Mouse (Mus musculus): ENCODE measurements around the gene Uggt2. TPM values are rescaled to one million over a fixed set of nuclear protein-coding genes. Genes with fewer than 3 reads are reported as not detected.
"Not testable (repeated sequence)": the region's sequence is repeated elsewhere in the genome, so short reads cannot be mapped to it uniquely, and the experiment has no call there.

Gene Uggt2
- polyA plus RNA-seq, 1 experiment from 2014 or later = 1.0 TPM

DNA sequence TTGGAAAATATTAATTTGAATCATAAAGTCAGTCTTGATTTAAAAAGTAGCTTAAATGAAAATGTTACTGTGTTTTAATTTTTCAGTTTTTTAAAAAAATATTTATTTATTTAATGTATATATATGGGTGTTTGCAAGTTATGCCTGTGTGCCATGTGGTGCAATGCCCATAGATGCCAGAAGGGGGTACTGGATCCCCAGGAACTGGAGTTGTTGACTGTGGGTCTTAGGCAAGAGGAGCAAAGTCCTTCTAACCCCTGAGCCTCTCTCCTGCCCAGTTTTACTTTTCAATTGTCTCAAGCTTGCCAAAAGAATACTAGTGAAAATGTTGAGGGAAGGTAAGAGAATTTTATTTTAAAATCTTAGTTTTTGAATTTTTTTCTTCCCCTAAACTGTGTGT lies 95.9 kb downstream of the Uggt2 start:
- no peak overlapping the region for H3K4me3 ChIP-seq (replicated peaks)
- no peaks in the 10 kb centered on the region for H3K36me3 ChIP-seq (replicated peaks)
- H3K4me1 ChIP-seq (replicated peaks) = peaks cover 14% of the 10 kb centered on the region
- H3K27me3 ChIP-seq = no peaks in the 10 kb centered on the region
- no peak overlapping the region for H3K27ac ChIP-seq (replicated peaks)
- H3K4me2 ChIP-seq = no peak overlapping the region
- no peak for ATAC-seq (ENCODE audit: insufficient read depth)
- H3K9ac ChIP-seq = no peak overlapping the region
- no peaks in the 10 kb centered on the region for H3K9me3 ChIP-seq (replicated peaks)

DNA sequence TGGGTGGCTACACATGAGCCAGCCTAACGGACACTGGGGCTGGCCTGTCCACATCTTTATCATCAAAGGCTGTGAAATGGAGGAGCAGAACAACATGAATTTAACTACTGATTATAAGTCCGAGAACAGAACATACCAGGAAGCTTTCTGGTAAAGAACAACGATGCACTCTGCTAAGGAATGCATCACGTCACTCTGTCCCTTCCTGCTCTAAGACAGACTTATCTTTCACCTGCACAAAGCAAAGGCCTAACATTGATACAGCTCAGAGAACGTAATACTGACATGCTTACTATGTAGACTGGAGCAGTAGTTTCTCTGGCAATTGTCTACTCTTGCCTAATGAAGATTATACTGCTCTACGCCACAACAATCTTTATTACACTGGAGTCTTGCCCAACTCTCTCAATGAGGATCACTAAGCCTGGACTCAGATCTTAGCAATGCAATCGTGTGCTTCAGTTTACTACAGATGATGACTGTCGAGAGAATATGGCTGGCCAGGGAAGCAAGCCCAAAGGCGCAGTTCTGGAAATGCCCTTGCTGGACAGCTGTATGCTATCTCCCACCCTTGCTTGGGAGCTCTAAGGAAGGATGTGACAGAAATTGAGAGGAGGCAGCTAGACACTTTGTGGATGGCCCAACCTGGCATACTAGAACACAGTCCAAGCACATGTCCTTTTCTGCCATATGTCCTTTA lies 103.9 kb downstream of the Uggt2 start:
- Histone ChIP-seq H3K27ac (replicated peaks) (no peak overlapping the region), H3K9me3 (replicated peaks) (no peaks in the 10 kb centered on the region), H3K9ac (no peak overlapping the region), H3K4me3 (replicated peaks) (no peak overlapping the region), H3K4me2 (no peak overlapping the region), H3K4me1 (replicated peaks) (no peaks in the 10 kb centered on the region), H3K27me3 (no peaks in the 10 kb centered on the region), H3K36me3 (replicated peaks) (no peaks in the 10 kb centered on the region)
- 63% methylated on average over 9 of the region's 9 CpGs for WGBS (ENCODE audit: insufficient replicate concordance)
- no peak; the same call in 1 of the 2 replicates for ATAC-seq (ENCODE audit: insufficient read depth)

DNA sequence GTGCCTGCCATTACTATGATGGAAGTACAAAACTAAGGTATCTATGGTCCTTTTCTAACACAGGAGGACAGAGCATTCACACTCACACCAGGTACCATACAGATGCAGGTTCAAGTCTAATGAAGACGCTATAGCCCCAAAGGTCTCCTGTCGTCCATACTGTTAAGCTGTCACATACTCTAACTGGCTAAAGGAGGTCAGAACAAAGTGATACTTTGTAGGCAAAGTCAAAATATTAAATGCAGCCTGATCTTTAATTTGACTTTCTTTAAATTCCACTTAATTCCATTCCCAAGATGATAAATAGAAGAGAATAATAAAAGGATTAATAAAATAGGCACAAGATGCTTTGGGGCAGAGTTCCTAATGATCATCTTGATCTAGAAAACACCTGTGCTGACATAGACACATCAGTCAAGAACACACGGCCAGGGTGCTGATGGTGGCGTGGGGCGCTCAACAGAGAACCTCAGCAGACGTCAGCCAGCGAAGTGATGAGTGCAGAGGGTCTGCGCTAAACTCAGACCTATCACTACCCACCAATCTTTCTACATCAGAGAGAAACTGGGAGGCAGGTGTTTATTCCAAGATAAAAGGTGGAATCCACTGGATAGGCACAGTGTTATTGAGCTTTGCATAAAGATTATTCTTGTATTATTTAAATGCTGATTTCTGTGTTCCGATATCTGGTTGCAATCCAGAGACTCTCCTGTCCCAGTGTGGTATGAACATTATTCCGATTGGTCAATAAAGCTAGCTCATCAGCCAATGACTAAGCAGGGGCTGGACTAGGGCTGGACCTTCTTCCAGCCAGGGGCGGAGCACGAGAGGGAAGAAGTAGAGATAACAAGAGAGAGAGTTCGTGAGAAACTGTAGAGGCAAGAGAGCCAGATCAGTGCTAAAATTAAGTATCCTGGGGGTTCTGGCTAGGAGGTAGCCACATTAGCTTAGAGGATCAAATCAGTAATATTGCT lies 111.4 kb downstream of the Uggt2 start:
- Histone ChIP-seq H3K36me3 (replicated peaks) (0 out of 2 replicates have a peak, but pooled peaks cover 5% of the 10 kb centered on the region), H3K4me1 (replicated peaks) (peaks cover 20% of the 10 kb centered on the region), H3K9me3 (replicated peaks) (no peaks in the 10 kb centered on the region), H3K4me3 (replicated peaks) (peak overlapping the region; percentile 37), H3K9ac (no peak overlapping the region), H3K27ac (replicated peaks) (no peak overlapping the region), H3K4me2 (peak overlapping the region; percentile 64), H3K27me3 (no peaks in the 10 kb centered on the region)
- peak; percentile 96 for ATAC-seq (ENCODE audit: insufficient read depth)
- 33% methylated on average over 13 of the region's 13 CpGs for WGBS (ENCODE audit: insufficient replicate concordance)

DNA sequence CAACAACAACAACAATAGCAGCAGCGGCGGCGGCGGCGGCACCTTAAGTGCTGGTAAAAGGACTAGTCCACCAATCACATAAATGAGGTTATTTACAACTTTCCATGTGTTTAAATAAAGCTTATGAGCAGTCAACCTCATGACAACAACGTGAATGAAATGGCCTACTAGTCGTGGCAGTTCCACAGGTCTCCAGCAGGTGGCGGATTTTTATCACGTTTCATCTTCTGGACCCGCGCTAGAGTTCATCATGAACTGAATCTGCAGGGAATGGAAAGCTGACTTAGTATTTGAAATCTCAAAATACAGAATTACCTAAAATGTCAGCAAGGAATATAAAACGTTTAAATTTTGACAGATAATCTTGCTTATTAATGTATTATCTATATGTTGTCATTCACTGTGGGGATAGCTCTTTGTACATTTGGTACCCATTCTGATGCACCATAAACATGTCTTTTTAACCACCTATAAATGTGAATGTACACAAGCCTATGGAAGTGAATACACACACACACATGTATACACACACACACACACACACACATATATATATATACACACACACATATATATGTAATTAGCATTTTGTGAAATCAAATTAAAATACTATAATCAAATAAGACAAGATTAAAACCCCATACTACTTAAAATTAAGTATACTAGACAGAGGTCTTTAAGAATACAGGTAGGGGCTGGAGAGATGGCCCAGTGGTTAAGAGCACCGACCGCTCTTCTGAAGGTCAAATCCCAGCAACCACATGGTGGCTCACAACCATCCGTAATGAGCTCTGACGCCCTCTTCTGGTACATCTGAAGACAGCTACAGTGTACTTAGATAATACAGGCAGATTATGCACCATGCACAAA lies 112.3 kb downstream of the Uggt2 start:
- no peak overlapping the region for H3K9ac ChIP-seq
- no peak overlapping the region for H3K27ac ChIP-seq (replicated peaks)
- H3K27me3 ChIP-seq = no peaks in the 10 kb centered on the region
- H3K36me3 ChIP-seq (replicated peaks) = 0 out of 2 replicates have a peak, but pooled peaks cover 5% of the 10 kb centered on the region
- H3K4me3 ChIP-seq (replicated peaks) = no peak overlapping the region
- peak overlapping the region; percentile 64; the same call in 1 of the 2 replicates for H3K4me2 ChIP-seq
- WGBS (ENCODE audit: insufficient replicate concordance) = 29% methylated on average over 16 of the region's 16 CpGs
- peaks cover 23% of the 10 kb centered on the region for H3K4me1 ChIP-seq (replicated peaks)
- no peak for ATAC-seq (ENCODE audit: insufficient read depth)
- H3K9me3 ChIP-seq (replicated peaks) = no peaks in the 10 kb centered on the region

DNA sequence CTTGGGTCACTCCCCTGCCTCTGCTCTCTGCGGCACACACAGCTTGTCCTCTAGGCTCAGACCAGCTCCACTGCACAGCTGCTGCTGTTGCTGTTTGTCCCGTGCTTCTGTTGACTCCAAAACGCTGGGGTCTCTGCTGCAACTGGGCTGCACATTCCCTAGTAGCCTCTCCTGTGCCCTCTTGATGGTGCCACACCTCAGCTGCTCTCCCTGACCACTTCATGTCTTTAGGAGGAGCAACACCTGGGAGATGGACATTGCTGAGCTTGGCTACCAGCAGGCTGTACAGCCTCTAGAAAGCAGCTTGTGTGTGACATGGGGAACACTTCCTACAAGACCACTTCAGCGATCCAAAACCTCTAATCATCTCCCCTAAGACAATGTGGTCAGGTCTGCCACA lies 115.1 kb downstream of the Uggt2 start:
- Histone ChIP-seq H3K4me1 (replicated peaks) (peaks cover 36% of the 10 kb centered on the region), H3K4me3 (replicated peaks) (no peak overlapping the region), H3K9me3 (replicated peaks) (no peaks in the 10 kb centered on the region), H3K27ac (replicated peaks) (no peak overlapping the region), H3K9ac (no peak overlapping the region), H3K36me3 (replicated peaks) (peaks cover 5% of the 10 kb centered on the region; the same call in 1 of the 2 replicates), H3K4me2 (no peak overlapping the region), H3K27me3 (no peaks in the 10 kb centered on the region)
- no peak for ATAC-seq (ENCODE audit: insufficient read depth)
- 68% methylated on average over 4 of the region's 4 CpGs for WGBS (ENCODE audit: insufficient replicate concordance)

DNA sequence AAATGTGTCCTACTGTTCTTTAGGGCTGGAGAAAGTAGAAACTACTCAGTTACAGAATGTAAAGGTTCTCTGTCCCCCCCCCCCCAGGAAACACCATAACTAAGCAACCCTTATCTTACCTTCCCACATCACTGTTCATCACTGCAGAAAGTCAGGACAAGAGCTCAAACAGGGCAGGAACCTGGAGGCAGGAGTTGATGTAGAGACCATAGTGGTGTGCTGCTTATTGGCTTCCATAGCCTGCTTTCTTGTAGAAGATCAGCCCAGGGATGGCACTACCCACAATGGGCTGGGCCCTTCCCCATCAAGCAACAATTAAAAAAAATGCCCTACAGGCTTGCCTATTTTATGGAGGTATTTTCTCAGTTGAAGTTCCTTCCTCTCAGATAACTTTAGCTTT lies 115.8 kb downstream of the Uggt2 start:
- peaks cover 10% of the 10 kb centered on the region for H3K36me3 ChIP-seq (replicated peaks)
- no peak for ATAC-seq (ENCODE audit: insufficient read depth)
- H3K4me1 ChIP-seq (replicated peaks) = peaks cover 32% of the 10 kb centered on the region
- H3K9ac ChIP-seq = no peak overlapping the region
- no peaks in the 10 kb centered on the region for H3K27me3 ChIP-seq
- no peaks in the 10 kb centered on the region for H3K9me3 ChIP-seq (replicated peaks)
- no peak overlapping the region for H3K4me3 ChIP-seq (replicated peaks)
- no peak overlapping the region for H3K4me2 ChIP-seq
- H3K27ac ChIP-seq (replicated peaks) = no peak overlapping the region

DNA sequence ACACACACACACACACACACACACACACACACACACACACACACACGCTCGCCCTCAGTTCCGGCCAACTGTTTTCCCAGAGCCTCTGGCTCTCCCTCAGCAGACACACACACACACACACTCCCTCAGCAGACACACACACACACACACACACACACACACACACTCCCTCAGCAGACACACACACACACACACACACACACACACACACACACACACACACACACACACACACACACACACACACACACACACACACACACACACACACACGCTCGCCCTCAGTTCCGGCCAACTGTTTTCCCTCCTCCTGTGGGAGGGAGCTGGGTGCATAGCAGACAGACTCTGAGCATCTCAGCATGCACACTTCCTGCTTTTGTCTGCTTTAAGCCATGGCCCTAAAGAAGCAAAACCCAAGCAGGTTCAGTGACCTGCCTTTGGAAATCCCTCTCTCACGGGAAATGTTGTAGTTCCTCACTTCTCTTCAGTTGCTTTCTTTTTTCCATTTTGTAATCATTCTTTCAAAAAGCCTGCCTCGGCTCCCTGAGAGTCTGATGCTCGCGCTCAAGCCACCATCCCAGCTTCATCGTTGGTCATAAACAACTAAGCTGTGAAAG lies 116.7 kb downstream of the Uggt2 start:
- H3K9ac ChIP-seq; H3K27me3 ChIP-seq; H3K9me3 ChIP-seq (replicated peaks); H3K4me3 ChIP-seq (replicated peaks); H3K27ac ChIP-seq (replicated peaks): not testable (repeated sequence)
- H3K4me1 ChIP-seq (replicated peaks) = peaks cover 24% of the 10 kb centered on the region
- H3K36me3 ChIP-seq (replicated peaks) = peaks cover 18% of the 10 kb centered on the region
- peak; percentile 32; the same call in 1 of the 2 replicates for ATAC-seq (ENCODE audit: insufficient read depth)
- peak overlapping the region; percentile 10; the same call in 1 of the 2 replicates for H3K4me2 ChIP-seq
- 39% methylated on average over 11 of the region's 11 CpGs for WGBS (ENCODE audit: insufficient replicate concordance)

DNA sequence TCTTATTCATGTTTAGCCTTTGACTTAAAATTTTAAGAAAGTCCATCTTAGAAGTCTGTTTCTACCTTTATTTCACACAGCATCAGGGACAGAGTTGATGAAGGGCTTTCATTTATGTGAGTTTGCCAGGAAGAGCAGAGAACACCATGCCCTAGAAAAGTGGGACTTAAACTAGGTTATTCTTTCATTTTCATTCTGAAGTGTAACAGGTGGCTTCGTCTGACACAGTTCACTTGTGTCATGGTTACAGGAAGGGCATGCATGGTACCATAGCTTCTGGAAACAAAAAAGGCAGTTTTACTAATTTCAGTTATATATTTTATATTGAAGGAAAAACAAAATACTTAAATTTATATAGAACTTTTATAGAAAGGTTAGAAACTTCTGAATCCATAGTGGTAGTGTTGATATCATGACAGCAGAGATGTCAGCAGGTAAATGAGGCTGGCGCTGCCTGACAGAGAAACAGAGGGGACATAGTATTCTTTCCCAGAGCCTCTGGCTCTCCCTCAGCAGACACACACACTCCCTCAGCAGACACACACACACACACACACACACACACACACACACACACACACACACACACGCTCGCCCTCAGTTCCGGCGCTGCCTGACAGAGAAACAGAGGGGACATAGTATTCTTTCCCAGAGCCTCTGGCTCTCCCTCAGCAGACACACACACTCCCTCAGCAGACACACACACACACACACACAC lies 117.4 kb downstream of the Uggt2 start:
- Histone ChIP-seq H3K4me1 (replicated peaks) (peaks cover 19% of the 10 kb centered on the region), H3K36me3 (replicated peaks) (peaks cover 25% of the 10 kb centered on the region)
- not testable (repeated sequence) for H3K27me3 ChIP-seq; H3K9me3 ChIP-seq (replicated peaks); H3K27ac ChIP-seq (replicated peaks); H3K9ac ChIP-seq; H3K4me2 ChIP-seq; H3K4me3 ChIP-seq (replicated peaks); ATAC-seq (ENCODE audit: insufficient read depth)
- WGBS (ENCODE audit: insufficient replicate concordance) = 62% methylated on average over 6 of the region's 6 CpGs

DNA sequence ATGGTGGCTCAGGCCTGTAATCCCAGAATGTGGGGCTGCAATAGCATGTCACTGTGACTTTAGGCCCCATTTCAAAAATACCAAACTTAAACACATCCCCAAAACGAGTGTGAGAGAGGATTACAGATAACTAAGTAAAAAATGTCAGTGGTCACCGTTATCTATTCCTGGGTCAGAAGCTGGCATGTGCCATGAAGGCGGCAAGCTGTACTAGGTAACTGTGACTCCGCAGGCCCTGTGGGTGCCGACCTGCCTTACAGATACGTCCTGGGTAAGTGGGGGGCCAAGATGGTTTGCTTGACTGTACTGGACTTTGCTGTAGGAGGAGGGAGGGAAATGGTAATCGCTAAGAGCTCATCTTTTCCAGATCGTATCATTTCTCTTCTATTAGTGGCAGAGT lies 118.3 kb downstream of the Uggt2 start:
- H3K4me1 ChIP-seq (replicated peaks) = peaks cover 19% of the 10 kb centered on the region
- H3K36me3 ChIP-seq (replicated peaks) = peaks cover 33% of the 10 kb centered on the region
- WGBS (ENCODE audit: insufficient replicate concordance) = 40% methylated on average over 8 of the region's 8 CpGs
- no peaks in the 10 kb centered on the region for H3K27me3 ChIP-seq
- no peak overlapping the region for H3K9ac ChIP-seq
- no peak overlapping the region for H3K4me2 ChIP-seq
- no peaks in the 10 kb centered on the region for H3K9me3 ChIP-seq (replicated peaks)
- H3K4me3 ChIP-seq (replicated peaks) = no peak overlapping the region
- no peak; the same call in 1 of the 2 replicates for ATAC-seq (ENCODE audit: insufficient read depth)
- H3K27ac ChIP-seq (replicated peaks) = no peak overlapping the region

DNA sequence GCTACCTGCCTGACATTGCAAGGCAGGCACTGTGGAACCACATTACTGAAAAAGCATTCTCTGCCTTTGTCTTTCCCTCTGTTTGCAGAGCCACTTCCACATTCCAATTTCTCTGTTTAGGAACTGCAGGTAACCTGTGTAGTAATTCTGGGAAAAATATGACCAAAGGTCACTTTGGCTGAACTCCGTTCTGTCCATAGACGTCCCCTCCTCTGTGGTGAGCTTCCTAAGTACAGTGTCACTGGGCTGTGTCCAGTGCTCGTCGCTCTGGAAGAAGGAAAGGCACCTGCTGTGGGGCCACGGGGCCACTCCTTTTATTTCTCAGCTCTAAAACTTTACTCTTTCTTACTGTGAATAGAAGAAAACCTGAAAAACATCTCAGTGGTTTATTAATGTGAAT lies 118.9 kb downstream of the Uggt2 start:
- 67% methylated on average over 5 of the region's 5 CpGs for WGBS (ENCODE audit: insufficient replicate concordance)
- no peak overlapping the region for H3K27ac ChIP-seq (replicated peaks)
- H3K36me3 ChIP-seq (replicated peaks) = peaks cover 39% of the 10 kb centered on the region
- peak; percentile 56; the same call in 1 of the 2 replicates for ATAC-seq (ENCODE audit: insufficient read depth)
- H3K4me2 ChIP-seq = no peak overlapping the region; the same call in 1 of the 2 replicates
- no peak overlapping the region for H3K9ac ChIP-seq
- no peaks in the 10 kb centered on the region for H3K27me3 ChIP-seq
- H3K4me1 ChIP-seq (replicated peaks) = peaks cover 19% of the 10 kb centered on the region
- H3K9me3 ChIP-seq (replicated peaks) = no peaks in the 10 kb centered on the region
- H3K4me3 ChIP-seq (replicated peaks) = no peak overlapping the region

Data from liver, embryonic 15.5 days (tissue).